Mouse (Mus musculus): ENCODE measurements around the gene Shisa5. TPM values are rescaled to one million over a fixed set of nuclear protein-coding genes. Genes with fewer than 3 reads are reported as not detected.

The Shisa5 gene
- total RNA-seq, 2 experiments from 2014 or later: 52.8 to 74.5 TPM

GRCm38 (mm10) chr9:109103250-109103649 lies 64.9 kb downstream of the Shisa5 start:
- peak; percentile 58 for ATAC-seq (replicated peaks; ENCODE audit: low FRiP score, low TSS enrichment, poor library complexity, severe bottlenecking)

DNA sequence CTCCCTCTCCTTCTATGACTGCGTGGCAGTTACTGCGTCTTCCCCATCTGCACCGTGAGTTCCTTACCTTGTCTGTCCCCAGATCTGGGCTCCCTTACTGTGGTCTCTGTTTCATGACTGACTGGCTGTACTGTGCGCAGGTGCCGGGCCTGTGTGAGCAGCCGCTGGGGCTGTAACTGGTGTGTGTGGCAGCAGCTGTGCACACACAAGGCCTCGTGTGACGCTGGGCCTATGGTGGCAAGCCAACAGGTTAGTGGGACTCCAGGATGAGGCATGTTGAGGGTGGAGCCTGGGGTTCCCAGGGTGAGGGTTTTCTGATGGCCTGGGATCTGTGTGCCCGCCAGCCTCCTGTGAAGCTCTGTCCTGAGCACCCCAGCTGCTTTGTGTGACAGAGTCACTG lies 65.7 kb downstream of the Shisa5 start:
- ATAC-seq (replicated peaks; ENCODE audit: low FRiP score, low TSS enrichment, poor library complexity, severe bottlenecking): no peak

- no peak for ATAC-seq (replicated peaks; ENCODE audit: low FRiP score, low TSS enrichment, poor library complexity, severe bottlenecking)
These were observed 66.6 kb downstream of the Shisa5 start for GRCm38 (mm10) chr9:109105011-109105410.

- ATAC-seq (replicated peaks; ENCODE audit: low FRiP score, low TSS enrichment, poor library complexity, severe bottlenecking): no peak
These were observed 67.3 kb downstream of the Shisa5 start for GRCm38 (mm10) chr9:109105648-109106047.

GRCm38 (mm10) chr9:109107341-109107740 lies 69.0 kb downstream of the Shisa5 start:
- ATAC-seq (replicated peaks; ENCODE audit: low FRiP score, low TSS enrichment, poor library complexity, severe bottlenecking): no peak

Other genes starting within 250 kb of the Shisa5 start
- gene Nckipsd, start 230.2 kb upstream of the Shisa5 start, total RNA-seq (2014; fragmentation: Nextera tagmentation): 8.6 and 12.2 TPM in 2 replicates
- gene Nckipsd, start 230.2 kb upstream of the Shisa5 start, total RNA-seq (2017): 1.0 and 2.3 TPM in 2 replicates
- not detected in 2 replicates for gene Celsr3, start 212.2 kb upstream of the Shisa5 start, total RNA-seq (2014; fragmentation: Nextera tagmentation)
- gene Celsr3, start 212.2 kb upstream of the Shisa5 start, total RNA-seq (2017): 0.05 TPM in 1 of 2 replicates, not detected in the other
- gene Slc26a6, start 185.3 kb upstream of the Shisa5 start, total RNA-seq (2014; fragmentation: Nextera tagmentation): 5.7 and 5.8 TPM in 2 replicates
- gene Slc26a6, start 185.3 kb upstream of the Shisa5 start, total RNA-seq (2017): 0.30 and 1.4 TPM in 2 replicates
- 2.7 TPM in 1 of 2 replicates, not detected in the other for gene Tmem89, start 123.9 kb upstream of the Shisa5 start, total RNA-seq (2014; fragmentation: Nextera tagmentation)
- gene Tmem89, start 123.9 kb upstream of the Shisa5 start, total RNA-seq (2017): not detected in 2 replicates
- 281 and 361 TPM in 2 replicates for gene Uqcrc1, start 101.9 kb upstream of the Shisa5 start, total RNA-seq (2014; fragmentation: Nextera tagmentation)
- 283 and 345 TPM in 2 replicates for gene Uqcrc1, start 101.9 kb upstream of the Shisa5 start, total RNA-seq (2017)
- gene Col7a1, start 85.0 kb upstream of the Shisa5 start, total RNA-seq (2014; fragmentation: Nextera tagmentation): 0.45 TPM in 1 of 2 replicates, not detected in the other
- gene Col7a1, start 85.0 kb upstream of the Shisa5 start, total RNA-seq (2017): 0.42 TPM in 1 of 2 replicates, not detected in the other
- 1.2 TPM in 1 of 2 replicates, not detected in the other for gene Ucn2, start 52.6 kb upstream of the Shisa5 start, total RNA-seq (2014; fragmentation: Nextera tagmentation)
- gene Ucn2, start 52.6 kb upstream of the Shisa5 start, total RNA-seq (2017): not detected in 2 replicates
- 6.2 and 22.7 TPM in 2 replicates for gene Pfkfb4, start 46.8 kb upstream of the Shisa5 start, total RNA-seq (2014; fragmentation: Nextera tagmentation)
- gene Pfkfb4, start 46.8 kb upstream of the Shisa5 start, total RNA-seq (2017): 4.8 and 11.5 TPM in 2 replicates
- 17.1 and 29.7 TPM in 2 replicates for gene Trex1, start 21.2 kb downstream of the Shisa5 start, total RNA-seq (2014; fragmentation: Nextera tagmentation)
- gene Trex1, start 21.2 kb downstream of the Shisa5 start, total RNA-seq (2017): 4.7 and 5.1 TPM in 2 replicates
- 14.9 and 26.3 TPM in 2 replicates for gene Atrip, start 35.6 kb downstream of the Shisa5 start, total RNA-seq (2014; fragmentation: Nextera tagmentation)
- 9.8 and 19.2 TPM in 2 replicates for gene Atrip, start 35.6 kb downstream of the Shisa5 start, total RNA-seq (2017)
- 12.2 and 17.1 TPM in 2 replicates for gene Ccdc51, start 43.9 kb downstream of the Shisa5 start, total RNA-seq (2014; fragmentation: Nextera tagmentation)
- 14.2 and 16.6 TPM in 2 replicates for gene Ccdc51, start 43.9 kb downstream of the Shisa5 start, total RNA-seq (2017)
- gene Tma7, start 44.0 kb downstream of the Shisa5 start, total RNA-seq (2014; fragmentation: Nextera tagmentation): 418 and 530 TPM in 2 replicates
- 113 and 115 TPM in 2 replicates for gene Tma7, start 44.0 kb downstream of the Shisa5 start, total RNA-seq (2017)
- 1.3 TPM in 1 of 2 replicates, not detected in the other for gene Plxnb1, start 56.8 kb downstream of the Shisa5 start, total RNA-seq (2014; fragmentation: Nextera tagmentation)
- not detected in 2 replicates for gene Plxnb1, start 56.8 kb downstream of the Shisa5 start, total RNA-seq (2017)
- gene Fbxw21, start 123.5 kb downstream of the Shisa5 start, total RNA-seq (2014; fragmentation: Nextera tagmentation): not detected in 2 replicates
- not detected in 2 replicates for gene Fbxw21, start 123.5 kb downstream of the Shisa5 start, total RNA-seq (2017)
- not detected in 2 replicates for gene Fbxw13, start 157.4 kb downstream of the Shisa5 start, total RNA-seq (2014; fragmentation: Nextera tagmentation)
- not detected in 2 replicates for gene Fbxw13, start 157.4 kb downstream of the Shisa5 start, total RNA-seq (2017)
- not detected in 2 replicates for gene Fbxw20, start 196.2 kb downstream of the Shisa5 start, total RNA-seq (2014; fragmentation: Nextera tagmentation)
- gene Fbxw20, start 196.2 kb downstream of the Shisa5 start, total RNA-seq (2017): not detected in 2 replicates
- gene Fbxw14, start 249.1 kb downstream of the Shisa5 start, total RNA-seq (2014; fragmentation: Nextera tagmentation): not detected in 2 replicates
- gene Fbxw14, start 249.1 kb downstream of the Shisa5 start, total RNA-seq (2017): not detected in 2 replicates

Measured in megakaryocyte-erythroid progenitor cell, adult 5-6 weeks (primary cell).